Mouse (Mus musculus): Measurements from ENCODE around the gene Ubxn1.

- TF ChIP-seq EP300 (IDR thresholded peaks at IDR 0.05; ENCODE audit: low read depth) (no peak), CTCF (IDR thresholded peaks at IDR 0.05; ENCODE audit: low read depth) (no peak)
Observed at GRCm38 (mm10) chr19:8848356-8848755, 22.9 kb upstream of the Ubxn1 start.

Data from liver, embryonic 14.5 days (tissue).